Mouse (Mus musculus): ENCODE results near the gene Sema5b.

Gene Sema5b

GRCm38 (mm10) chr16:35596241-35596640 lies 55.3 kb downstream of the Sema5b start:
- no peak for DNase-seq

- DNase-seq = peak; percentile 92
Observed at GRCm38 (mm10) chr16:35596661-35597350, 55.9 kb downstream of the Sema5b start.

- no peak for DNase-seq
Observed at GRCm38 (mm10) chr16:35597991-35598390, 57.0 kb downstream of the Sema5b start.

- no peak for DNase-seq
Observed at GRCm38 (mm10) chr16:35598802-35599201, 57.9 kb downstream of the Sema5b start.

- DNase-seq = no peak
Observed at GRCm38 (mm10) chr16:35600282-35600681, 59.3 kb downstream of the Sema5b start.

GRCm38 (mm10) chr16:35601426-35601825 lies 60.5 kb downstream of the Sema5b start:
- DNase-seq = no peak

DNA sequence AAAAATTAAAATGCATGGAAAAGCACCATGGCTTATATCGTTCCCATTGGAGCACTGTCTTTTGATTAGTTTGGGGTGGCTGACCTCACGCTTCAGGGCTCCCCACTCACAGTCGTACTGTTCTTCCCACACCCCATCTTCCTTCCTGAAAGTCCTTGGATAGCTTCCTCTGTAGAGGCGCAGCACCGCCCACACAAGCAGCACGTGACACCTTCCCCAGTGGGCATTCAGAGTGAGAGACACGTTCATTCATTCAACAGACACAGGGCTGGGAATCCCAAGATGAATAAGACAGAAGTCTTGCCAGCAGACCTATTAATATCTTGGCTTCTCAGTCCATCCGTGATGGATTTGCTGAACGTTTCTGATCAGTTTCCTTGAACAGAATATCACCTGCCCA lies 61.6 kb downstream of the Sema5b start:
- no peak for DNase-seq

DNA sequence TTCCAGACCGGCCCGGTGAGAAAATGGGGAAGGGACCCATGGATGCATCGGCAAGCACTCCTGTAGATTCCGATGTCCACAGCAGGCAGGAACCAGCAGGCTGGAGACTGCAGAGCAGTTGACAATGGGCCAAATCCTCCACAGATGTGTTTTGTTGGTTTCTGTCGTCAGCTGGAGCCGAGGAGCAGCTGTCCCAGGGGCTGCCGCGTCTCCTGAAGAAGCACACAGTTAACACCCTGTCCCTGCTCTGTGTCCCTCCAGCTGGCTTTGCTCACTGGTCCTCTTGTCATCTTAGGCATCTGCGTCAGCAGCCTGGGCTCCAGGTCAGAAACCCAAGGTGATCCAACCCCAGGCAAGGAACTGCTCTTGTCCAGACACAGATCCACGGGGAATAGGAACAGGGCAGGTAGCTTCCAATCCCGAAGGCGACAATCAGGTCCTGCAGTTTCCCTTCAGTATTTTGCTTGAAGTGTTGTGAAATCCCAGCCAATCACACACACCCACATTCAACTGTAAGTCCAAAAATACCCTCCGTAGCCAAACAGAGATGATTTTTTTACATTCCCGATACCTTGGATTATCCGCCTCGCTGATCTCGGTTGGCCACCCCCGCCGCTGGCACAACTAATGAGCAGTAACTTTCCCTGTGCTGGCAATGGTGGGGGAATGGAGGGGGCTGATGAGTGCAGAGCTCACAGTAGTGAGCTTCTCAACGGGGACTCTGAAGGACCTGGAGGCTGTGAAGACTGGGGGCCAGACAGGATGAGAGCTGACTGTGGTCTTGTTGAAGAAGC lies 63.0 kb downstream of the Sema5b start:
- peak; percentile 66 for DNase-seq

- DNase-seq = no peak
Observed at GRCm38 (mm10) chr16:35607250-35607649, 66.3 kb downstream of the Sema5b start.

DNA sequence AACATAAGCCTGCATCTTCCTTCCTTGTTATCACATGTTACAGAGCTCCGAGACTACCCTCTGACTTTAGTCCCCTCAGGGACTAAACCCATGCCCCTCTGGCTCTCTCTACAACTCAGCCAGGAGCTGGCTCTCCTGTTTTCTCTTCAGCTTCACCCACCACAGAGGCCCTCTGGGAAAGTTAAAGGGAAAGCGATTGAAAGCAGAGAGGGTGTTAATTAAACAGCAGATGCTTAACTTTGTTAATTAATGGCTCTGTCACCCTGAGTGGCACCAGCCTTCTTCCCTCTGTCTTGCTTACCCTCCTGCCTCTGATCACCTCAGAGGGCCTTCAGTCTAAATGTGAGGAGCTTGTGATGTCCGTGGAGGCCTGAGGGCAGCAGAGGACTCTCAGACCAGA lies 67.3 kb downstream of the Sema5b start:
- DNase-seq = no peak

DNA sequence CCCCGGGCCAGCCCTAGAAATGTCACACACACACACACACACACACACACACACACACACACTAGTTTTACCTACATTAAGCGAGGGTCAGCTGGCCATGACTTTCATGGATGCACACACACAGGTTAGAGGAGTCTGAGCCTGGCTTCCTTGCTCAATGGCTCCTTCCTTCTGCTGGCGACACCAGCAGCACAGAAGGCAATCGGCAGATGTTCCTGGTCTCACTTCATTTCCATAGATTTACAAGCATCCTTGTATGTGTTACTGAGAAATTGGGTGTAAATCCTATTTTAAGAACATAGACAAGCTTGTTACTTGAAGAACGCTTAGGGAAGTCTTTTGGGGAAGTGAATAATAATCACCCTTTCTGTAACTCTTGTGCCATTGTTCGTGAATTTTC lies 68.6 kb downstream of the Sema5b start:
- DNase-seq = no peak

DNA sequence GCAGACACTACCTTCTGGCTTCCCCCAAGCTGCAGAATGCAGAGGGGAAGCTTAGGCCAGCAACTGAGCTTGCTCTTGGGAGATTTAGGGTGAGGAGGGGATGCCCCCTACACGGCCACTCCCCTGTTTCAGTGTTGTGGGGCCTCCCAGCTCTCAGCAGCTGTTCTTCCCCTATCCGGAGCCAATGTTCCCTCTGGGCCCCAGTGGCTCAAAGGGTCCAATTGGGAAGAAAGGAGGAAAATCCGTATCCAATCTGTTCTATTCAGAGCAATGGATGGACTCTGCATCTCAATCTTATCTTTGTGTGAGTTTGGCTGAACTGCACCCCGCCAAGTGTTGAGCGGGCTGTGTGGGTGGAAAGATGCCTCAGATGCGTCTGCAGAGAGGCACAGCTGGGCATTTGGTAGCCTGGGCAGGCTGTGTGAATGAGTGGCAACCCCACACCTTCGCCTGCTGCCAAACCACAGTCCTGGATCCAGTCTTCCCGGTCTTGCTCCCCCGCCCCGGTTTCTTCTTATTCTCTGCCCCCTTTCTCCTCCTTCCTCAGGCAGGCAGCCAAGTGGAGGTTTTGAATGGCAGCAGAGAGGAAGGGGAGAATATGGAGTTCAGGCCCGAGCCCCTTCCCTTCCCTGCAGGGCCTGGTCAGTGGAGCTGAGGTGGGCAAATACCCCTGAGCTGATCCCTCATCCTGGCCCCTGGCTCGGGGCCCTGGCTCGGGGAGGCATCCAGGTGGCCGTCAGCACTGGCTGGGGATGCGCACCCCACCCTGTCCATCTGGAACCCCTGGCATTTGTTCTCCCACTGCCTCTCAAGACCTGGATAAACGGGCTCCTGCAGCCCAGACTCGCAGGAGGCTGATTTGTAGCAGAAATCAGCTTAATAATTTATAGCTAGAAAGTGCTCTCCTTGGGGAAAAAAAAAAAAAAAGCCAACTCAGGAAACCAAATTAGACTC lies 73.2 kb downstream of the Sema5b start:
- peak; percentile 43 for DNase-seq

DNA sequence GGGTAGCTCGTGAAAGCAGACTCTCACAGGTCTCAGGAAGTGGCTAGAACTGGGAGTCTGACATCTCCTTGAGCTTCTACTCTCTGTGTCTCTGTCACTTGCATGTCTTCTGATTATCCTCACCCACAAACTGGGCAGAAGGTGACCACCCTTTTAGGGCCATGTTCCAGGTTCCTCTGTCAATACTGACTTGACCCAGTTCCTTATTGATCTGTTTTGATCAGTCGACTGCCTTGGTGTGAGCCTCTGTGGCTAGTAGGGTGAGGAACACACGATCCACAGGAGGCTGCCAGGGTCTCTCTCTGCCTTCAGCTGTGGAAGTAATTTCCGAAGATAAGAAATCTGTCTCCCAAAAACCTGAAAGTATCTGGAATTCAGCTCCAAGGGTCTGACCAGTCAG lies 76.8 kb downstream of the Sema5b start:
- no peak for DNase-seq

DNA sequence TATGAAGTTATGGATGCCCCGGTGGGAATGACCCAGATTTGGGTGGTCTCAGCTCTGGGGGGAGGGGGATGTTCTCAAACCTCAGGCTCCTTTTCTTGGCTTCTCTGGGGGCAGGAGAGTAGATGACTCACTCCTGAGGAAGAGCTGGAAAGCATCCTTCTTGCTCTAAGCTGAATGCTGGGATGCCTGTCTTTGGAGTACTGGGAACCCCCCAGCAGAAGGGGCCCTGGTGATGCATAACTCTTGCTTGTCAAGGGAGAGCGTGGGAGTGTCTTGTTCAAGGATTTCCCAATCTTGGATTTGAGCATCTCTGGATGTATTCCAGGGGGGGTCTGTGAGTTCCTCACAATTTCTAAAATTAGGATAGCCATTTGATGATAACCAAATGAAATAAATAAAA lies 82.1 kb downstream of the Sema5b start:
- peak; percentile 45 for DNase-seq

GRCm38 (mm10) chr16:35623986-35624385 lies 83.0 kb downstream of the Sema5b start:
- no peak for DNase-seq

GRCm38 (mm10) chr16:35624877-35625276 lies 83.9 kb downstream of the Sema5b start:
- DNase-seq = no peak

GRCm38 (mm10) chr16:35625286-35626020 lies 84.5 kb downstream of the Sema5b start:
- DNase-seq = no peak

GRCm38 (mm10) chr16:35627992-35628607 lies 87.2 kb downstream of the Sema5b start:
- DNase-seq = peak; percentile 81

GRCm38 (mm10) chr16:35630470-35631183 lies 89.7 kb downstream of the Sema5b start:
- no peak for DNase-seq

- no peak for DNase-seq
Observed at GRCm38 (mm10) chr16:35633058-35633457, 92.1 kb downstream of the Sema5b start.

DNA sequence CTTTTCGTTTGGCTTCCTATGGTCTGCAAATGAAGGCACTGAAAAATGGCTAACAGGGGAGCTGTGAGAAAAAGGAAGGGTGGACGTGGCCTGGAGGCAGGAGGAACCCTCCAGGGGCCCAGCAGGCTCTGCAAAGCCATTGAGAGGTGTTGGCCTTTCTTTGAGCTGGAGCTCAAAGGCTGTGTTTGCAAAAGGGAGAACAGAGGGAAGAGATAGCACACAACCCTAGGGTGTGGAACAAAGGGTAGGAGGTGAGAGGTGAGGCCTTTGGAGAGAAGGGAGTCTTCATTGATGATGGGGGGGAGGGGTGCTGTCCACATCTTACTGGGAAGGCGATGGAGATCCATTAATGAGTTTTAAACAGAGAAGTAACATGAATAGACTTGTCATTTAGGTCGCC lies 94.0 kb downstream of the Sema5b start:
- DNase-seq = no peak
